Mouse (Mus musculus): ENCODE measurements around the gene C2cd2. TPM values are rescaled to one million over a fixed set of nuclear protein-coding genes. Genes with fewer than 3 reads are reported as not detected.

The C2cd2 gene
- total RNA-seq, 1 experiment from 2014 or later = 20.3 TPM

DNA sequence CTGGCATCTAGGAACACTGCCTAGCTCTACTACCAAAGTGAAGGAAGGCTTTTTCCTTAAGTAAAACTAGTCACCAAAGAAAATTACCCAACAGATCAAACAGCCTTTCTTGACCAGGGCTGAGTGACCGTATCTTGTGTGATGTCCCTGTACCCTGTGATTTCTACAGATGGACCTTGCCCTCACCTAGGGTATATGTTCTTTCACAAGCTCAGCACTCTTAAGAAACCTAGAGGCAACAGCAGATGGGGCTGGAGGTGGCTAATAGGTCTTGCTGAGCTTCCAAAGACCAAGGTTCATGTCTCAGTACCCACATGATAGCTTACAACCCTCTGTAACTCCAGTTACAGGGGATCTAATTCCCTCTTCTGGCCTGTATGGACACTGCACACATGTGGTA lies 134.2 kb downstream of the C2cd2 start:
- ATAC-seq (replicated peaks; ENCODE audit: low read depth, poor library complexity, severe bottlenecking) = no peak

DNA sequence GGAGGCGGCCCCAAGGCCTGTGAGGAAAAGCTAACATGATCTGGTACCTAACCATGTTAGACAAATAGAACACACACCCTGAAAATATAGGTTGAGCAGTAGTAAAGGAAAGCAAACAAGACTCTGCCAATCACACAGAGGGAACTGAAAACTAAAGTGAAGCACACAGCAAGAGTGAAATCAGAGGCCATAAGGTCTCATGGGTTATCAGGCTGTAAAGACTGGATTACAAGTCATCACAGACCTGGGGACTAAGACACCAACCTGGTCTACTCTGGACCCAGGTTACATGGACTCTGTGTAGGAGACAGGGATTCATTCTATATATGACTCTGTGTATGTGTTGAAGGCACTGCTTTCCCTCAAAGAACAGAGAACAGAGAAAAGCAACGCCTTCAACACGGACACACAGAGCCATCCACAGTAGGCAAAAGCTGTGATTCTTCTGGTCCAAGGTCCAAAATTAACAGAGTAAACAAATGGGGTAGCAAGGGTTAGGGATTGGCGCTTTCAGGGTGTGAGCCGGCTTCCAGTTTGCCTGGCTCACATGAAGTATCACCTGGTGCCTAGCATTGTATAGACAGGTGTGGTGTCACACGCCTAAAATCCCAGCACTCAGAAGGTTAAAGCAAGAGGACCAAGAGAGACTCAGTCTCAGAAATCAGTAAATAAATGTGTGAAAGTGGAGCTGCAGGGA lies 138.9 kb downstream of the C2cd2 start:
- no peak for ATAC-seq (replicated peaks; ENCODE audit: low read depth, poor library complexity, severe bottlenecking)

- ATAC-seq (replicated peaks; ENCODE audit: low read depth, poor library complexity, severe bottlenecking) = peak; percentile 82
Observed at GRCm38 (mm10) chr16:97819532-97819931, 142.9 kb downstream of the C2cd2 start.

GRCm38 (mm10) chr16:97817414-97817813 lies 145.0 kb downstream of the C2cd2 start:
- ATAC-seq (replicated peaks; ENCODE audit: low read depth, poor library complexity, severe bottlenecking) = no peak

- no peak for ATAC-seq (replicated peaks; ENCODE audit: low read depth, poor library complexity, severe bottlenecking)
Observed at GRCm38 (mm10) chr16:97815269-97815668, 147.1 kb downstream of the C2cd2 start.

- no peak for ATAC-seq (replicated peaks; ENCODE audit: low read depth, poor library complexity, severe bottlenecking)
Observed at GRCm38 (mm10) chr16:97814060-97814459, 148.3 kb downstream of the C2cd2 start.

- ATAC-seq (replicated peaks; ENCODE audit: low read depth, poor library complexity, severe bottlenecking) = no peak
Observed at GRCm38 (mm10) chr16:97808881-97809280, 153.5 kb downstream of the C2cd2 start.

GRCm38 (mm10) chr16:97805646-97806045 lies 156.8 kb downstream of the C2cd2 start:
- no peak for ATAC-seq (replicated peaks; ENCODE audit: low read depth, poor library complexity, severe bottlenecking)

Other genes with a start within 250 kb of the C2cd2 start
- not detected in 2 replicates for gene Ripk4, start 198.8 kb downstream of the C2cd2 start, total RNA-seq (2017)
- 6.4 and 16.6 TPM in 2 replicates for gene Prdm15, start 110.7 kb downstream of the C2cd2 start, total RNA-seq (2017)
- gene Zbtb21, start within 50 bp of the C2cd2 start, total RNA-seq (2017) = 14.7 and 20.9 TPM in 2 replicates
- gene B230307C23Rik, start 34.7 kb upstream of the C2cd2 start, total RNA-seq (2017) = 38.6 and 43.5 TPM in 2 replicates
- gene A630089N07Rik, start 119.9 kb upstream of the C2cd2 start, total RNA-seq (2017) = 66.7 and 72.9 TPM in 2 replicates